Mouse (Mus musculus) midbrain, postnatal 0 days (tissue): ENCODE data around the gene Ptprg. TPM values are rescaled to one million over a fixed set of nuclear protein-coding genes. Genes with fewer than 3 reads are reported as not detected.

ENCODE experiments used
- ATAC-seq: fragments of 200-750 bp; cut with Nextera tagmentation; 2 replicates; pipeline ENCODE4 v1.8.0; 2017; ENCODE audit warnings: moderate number of reproducible peaks, mild to moderate bottlenecking, moderate TSS enrichment, moderate library complexity; ENCODE audit not compliant: low FRiP score
- DNase-seq: peaks from one replicate; pipeline ENCODE4 v3.0.0-alpha.2; 2015; ENCODE audit warnings: low spot score
- H3K27ac ChIP-seq: fragments of 300-500 bp; sonication (generic); 2 replicates; pipeline ENCODE4 v1.5.1; 2014; ENCODE audit warnings: low read depth, mild to moderate bottlenecking, low read length, mixed read lengths
- H3K27me3 ChIP-seq: fragments of 300-500 bp; sonication (generic); 2 replicates; pipeline ENCODE4 v1.6.1; 2014; ENCODE audit warnings: low read length, control low read depth, mixed read lengths; ENCODE audit not compliant: insufficient read depth
- H3K36me3 ChIP-seq: fragments of 300-500 bp; sonication (generic); 2 replicates; pipeline ENCODE4 v1.6.1; 2014; ENCODE audit warnings: low read length, control low read depth, mixed read lengths; ENCODE audit not compliant: insufficient read depth
- H3K4me1 ChIP-seq: fragments of 300-500 bp; sonication (generic); 2 replicates; pipeline ENCODE4 v1.6.1; 2014; ENCODE audit warnings: mild to moderate bottlenecking, control low read depth, antibody characterized with exemption, low read length, mixed read lengths; ENCODE audit not compliant: insufficient read depth
- H3K4me2 ChIP-seq: fragments of 300-500 bp; sonication (generic); 2 replicates; pipeline ENCODE4 v1.6.1; 2014; ENCODE audit warnings: low read depth, mild to moderate bottlenecking, low read length, mixed read lengths; ENCODE audit not compliant: poor library complexity, severe bottlenecking
- H3K4me3 ChIP-seq: fragments of 300-500 bp; sonication (generic); 2 replicates; pipeline ENCODE4 v1.5.1; 2014; ENCODE audit warnings: low read depth, mild to moderate bottlenecking, low read length, moderate library complexity
- H3K9ac ChIP-seq: fragments of 300-500 bp; sonication (generic); replicated peaks from 2 replicates; pipeline ENCODE4 v1.6.1; 2014; ENCODE audit warnings: mild to moderate bottlenecking, low read length, moderate library complexity, mixed read lengths; ENCODE audit not compliant: poor library complexity, severe bottlenecking
- H3K9me3 ChIP-seq: fragments of 300-500 bp; sonication (generic); 2 replicates; pipeline ENCODE4 v1.6.1; 2016; ENCODE audit warnings: low read length, control low read depth
- CTCF ChIP-seq: IDR thresholded peaks from 2 replicates; pipeline ENCODE4 v1.5.1; 2016; ENCODE audit warnings: antibody characterized with exemption, mild to moderate bottlenecking
- WGBS: fragments of 180-500 bp; shearing (Covaris S2); extraction: QIAGEN DNeasy Blood & Tissue Kit; methylation state at CpG from one replicate; pipeline ENCODE4 v1.1.7; 2014; 5-methylcytosine and 5-hydroxymethylcytosine counted together
- polyA plus RNA-seq: library from polyadenylated mRNA; unstranded; fragments of >200 nt; fragmentation: Nextera tagmentation; extraction: Ambion mirVana; gene quantifications from 2 replicates; pipeline ENCODE4 v1.2.1, GENCODE M21; 2015
- total RNA-seq: library from RNA; depleted of rRNA; stranded (reverse); fragments of >200 nt; gene quantifications from 2 replicates; pipeline ENCODE4 v1.2.3, GENCODE M21; 2014

Ptprg gene
- total and polyA plus RNA-seq, 2 experiments from 2014 or later = 25.7 to 84.9 TPM

DNA sequence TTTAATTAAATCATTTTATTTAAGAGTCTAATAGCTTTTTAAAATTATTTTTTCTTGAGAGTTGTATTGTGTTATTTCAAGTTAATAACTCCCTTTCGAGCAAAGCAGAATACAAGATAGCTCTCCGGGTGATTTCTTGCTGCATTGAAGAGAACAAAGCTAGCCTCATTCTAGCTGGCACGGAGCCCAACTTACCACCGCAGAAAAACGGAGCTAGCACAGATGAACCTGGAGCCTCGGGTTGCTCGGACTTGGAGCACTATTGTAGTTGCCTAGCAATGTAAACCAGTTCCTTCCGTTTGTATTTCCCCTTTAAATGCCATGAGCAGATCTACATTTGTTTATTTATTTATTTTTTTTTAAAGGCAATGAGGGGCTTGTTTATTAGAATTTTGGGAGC, 156.5 kb downstream of the Ptprg start:
- Histone ChIP-seq H3K9ac (no peak overlapping the region), H3K27ac (no peak overlapping the region)
- WGBS = 20% methylated on average over 8 of the region's 8 CpGs

DNA sequence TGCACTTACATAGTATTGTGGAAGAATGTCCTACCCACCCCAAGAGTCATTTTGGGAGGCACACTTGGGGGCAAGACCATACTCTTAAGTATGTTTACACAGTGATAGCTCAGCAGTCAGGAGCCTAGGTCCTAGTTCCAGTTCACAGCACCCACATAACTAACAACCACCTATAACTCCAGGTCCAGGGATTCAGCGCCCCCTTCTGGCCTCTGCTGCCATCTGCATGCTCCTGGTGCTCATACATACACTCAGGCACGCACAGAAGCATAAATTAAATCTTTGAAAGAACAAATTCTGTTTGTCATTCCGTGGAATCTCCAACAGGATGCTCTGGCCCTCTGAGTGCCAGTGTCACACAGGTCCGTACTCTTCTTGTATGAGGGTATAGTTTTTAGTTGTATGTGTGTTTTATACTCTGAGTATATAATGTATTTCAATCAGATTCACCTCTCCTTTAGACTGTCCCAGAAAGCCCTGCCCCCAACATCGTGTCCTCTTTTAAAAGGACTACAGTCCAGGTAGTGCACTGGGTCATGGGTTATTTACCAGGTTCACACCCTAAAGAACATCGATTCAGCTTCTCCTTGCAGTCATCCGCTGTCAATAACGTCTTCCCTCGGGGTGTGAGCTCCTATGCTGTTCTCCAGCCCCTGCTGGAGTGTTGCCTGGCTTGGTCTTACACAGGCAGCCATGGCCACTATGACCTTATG, 157.2 kb downstream of the Ptprg start:
- H3K27ac ChIP-seq = no peak overlapping the region
- H3K36me3 ChIP-seq = no peaks in the 10 kb centered on the region
- ATAC-seq (0 out of 2 replicates have a peak, but pooled peaks have one; percentile 10), DNase-seq (no peak)
- peak; percentile 44 for TF ChIP-seq CTCF
- H3K9me3 ChIP-seq = no peaks in the 10 kb centered on the region
- 93% methylated on average over 9 of the region's 9 CpGs for WGBS
- no peak overlapping the region for H3K9ac ChIP-seq
- no peak overlapping the region for H3K4me2 ChIP-seq
- no peaks in the 10 kb centered on the region for H3K4me1 ChIP-seq
- H3K4me3 ChIP-seq = no peak overlapping the region
- H3K27me3 ChIP-seq = no peaks in the 10 kb centered on the region

More for the DNA sequence above, 156.5 kb downstream of the Ptprg start:
- no peak for TF ChIP-seq CTCF
- DNase-seq = peak; percentile 69
- Histone ChIP-seq H3K9me3 (no peaks in the 10 kb centered on the region), H3K4me3 (no peak overlapping the region), H3K27me3 (no peaks in the 10 kb centered on the region), H3K4me2 (no peak overlapping the region), H3K4me1 (no peaks in the 10 kb centered on the region), H3K36me3 (no peaks in the 10 kb centered on the region)
- no peak for ATAC-seq

DNA sequence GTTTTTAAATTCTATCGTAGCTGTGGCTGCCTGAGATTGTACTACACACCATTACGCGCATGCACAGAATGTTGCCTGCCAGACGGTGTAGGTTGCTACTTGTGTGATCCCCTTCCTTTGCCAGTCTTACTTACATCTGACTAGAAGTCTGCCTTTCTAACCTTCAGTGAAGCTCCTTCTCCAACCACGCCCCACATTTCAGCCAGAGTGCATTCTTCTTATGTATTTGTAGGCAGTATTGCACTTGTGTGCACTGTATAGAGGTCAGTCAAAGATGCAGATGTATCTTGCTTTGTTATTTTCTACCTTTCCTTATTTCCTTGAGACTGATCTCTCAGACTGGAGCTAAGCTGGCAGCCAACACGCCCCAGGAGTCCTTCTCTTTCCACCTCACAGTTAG, 158.8 kb downstream of the Ptprg start:
- no peaks in the 10 kb centered on the region for H3K4me1 ChIP-seq
- TF ChIP-seq CTCF = no peak
- no peak for DNase-seq
- H3K36me3 ChIP-seq = no peaks in the 10 kb centered on the region
- no peak overlapping the region for H3K27ac ChIP-seq
- ATAC-seq = no peak
- H3K4me3 ChIP-seq = no peak overlapping the region
- H3K9me3 ChIP-seq = no peaks in the 10 kb centered on the region
- no peaks in the 10 kb centered on the region for H3K27me3 ChIP-seq
- no peak overlapping the region for H3K4me2 ChIP-seq
- WGBS = 94% methylated on average over 6 of the region's 6 CpGs
- H3K9ac ChIP-seq = no peak overlapping the region

GRCm38 (mm10) chr14:11716230-11716629, 162.9 kb downstream of the Ptprg start:
- 16% methylated on average over 3 of the region's 3 CpGs for WGBS
- 0 out of 2 replicates have a peak, but pooled peaks cover 4% of the 10 kb centered on the region for H3K4me1 ChIP-seq
- no peaks in the 10 kb centered on the region for H3K36me3 ChIP-seq
- DNase-seq (peak; percentile 22), ATAC-seq (no peak)
- H3K27me3 ChIP-seq = no peaks in the 10 kb centered on the region
- H3K9ac ChIP-seq = no peak overlapping the region
- H3K9me3 ChIP-seq = no peaks in the 10 kb centered on the region
- H3K4me3 ChIP-seq = no peak overlapping the region
- H3K4me2 ChIP-seq = no peak overlapping the region
- TF ChIP-seq CTCF = no peak
- H3K27ac ChIP-seq = no peak overlapping the region

DNA sequence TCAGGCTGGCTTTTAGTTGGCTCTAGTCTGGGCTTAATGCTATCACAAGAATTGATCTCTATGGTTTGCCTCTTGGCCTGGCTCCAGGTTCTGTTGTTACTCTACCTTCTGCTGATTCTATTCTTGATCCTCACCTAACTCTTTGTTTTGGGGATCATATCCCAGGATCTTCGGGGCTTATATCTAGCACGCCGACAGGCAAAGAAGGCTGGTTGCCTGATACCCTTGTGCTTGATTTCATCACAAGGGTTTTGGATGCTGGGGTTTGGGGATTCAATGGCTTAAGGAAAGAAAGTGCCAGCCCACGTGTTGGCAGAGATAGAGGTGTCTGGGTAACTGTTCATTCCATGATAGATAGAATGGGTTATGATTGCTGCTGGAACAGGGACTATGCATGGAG, 164.9 kb downstream of the Ptprg start:
- Histone ChIP-seq H3K4me2 (no peak overlapping the region), H3K4me1 (0 out of 2 replicates have a peak, but pooled peaks cover 4% of the 10 kb centered on the region), H3K4me3 (no peak overlapping the region), H3K27me3 (no peaks in the 10 kb centered on the region), H3K9ac (no peak overlapping the region), H3K36me3 (no peaks in the 10 kb centered on the region), H3K9me3 (no peaks in the 10 kb centered on the region), H3K27ac (no peak overlapping the region)
- WGBS = 84% methylated on average over 4 of the region's 4 CpGs
- ATAC-seq = no peak
- DNase-seq = no peak
- TF ChIP-seq CTCF = no peak

DNA sequence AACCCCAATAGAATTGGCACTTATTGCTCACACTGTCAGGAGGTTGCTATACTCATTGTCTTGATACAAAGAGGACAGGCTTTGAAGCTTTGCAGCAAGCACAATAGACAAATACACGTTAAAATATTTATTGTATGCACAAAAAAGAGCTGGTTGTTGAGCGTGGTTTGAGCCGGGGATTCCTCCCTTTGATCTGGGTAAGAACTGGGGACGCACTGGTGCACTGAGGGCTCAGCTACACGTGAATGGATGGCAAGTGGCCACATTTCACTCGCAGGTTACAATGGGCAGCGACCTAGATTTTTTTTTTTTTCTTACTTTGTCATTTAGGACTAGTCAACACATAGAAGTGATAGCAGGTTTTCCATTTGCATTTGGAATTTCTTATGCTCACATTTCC, 165.9 kb downstream of the Ptprg start:
- Histone ChIP-seq H3K27ac (no peak overlapping the region), H3K9me3 (no peaks in the 10 kb centered on the region), H3K9ac (no peak overlapping the region), H3K4me3 (no peak overlapping the region), H3K4me1 (0 out of 2 replicates have a peak, but pooled peaks cover 4% of the 10 kb centered on the region), H3K36me3 (no peaks in the 10 kb centered on the region), H3K4me2 (no peak overlapping the region), H3K27me3 (no peaks in the 10 kb centered on the region)
- ATAC-seq (no peak), DNase-seq (no peak)
- 18% methylated on average over 7 of the region's 7 CpGs for WGBS
- no peak for TF ChIP-seq CTCF
